Mouse (Mus musculus) megakaryocyte, embryonic 14.5 days (primary cell): ENCODE measurements around the gene Kmt5c.

Experiments
- FLI1 ChIP-seq: IDR thresholded peaks from 2 replicates; pipeline ENCODE4 v1.6.1; 2012; ENCODE audit warnings: low read length, inconsistent platforms, mixed read lengths
- GATA1 ChIP-seq: IDR thresholded peaks from 3 replicates; pipeline ENCODE4 v1.6.1; 2012; ENCODE audit warnings: mixed read lengths, low read length, inconsistent platforms, borderline replicate concordance

GRCm38 (mm10) chr7:4693004-4693403 is 46.9 kb upstream of the Kmt5c start:
- no peak for TF ChIP-seq GATA1
- TF ChIP-seq FLI1 = no peak
